Mouse (Mus musculus): ENCODE results near the gene Aoc1. TPM values are rescaled to one million over a fixed set of nuclear protein-coding genes. Genes with fewer than 3 reads are reported as not detected.

Gene Aoc1
- polyA plus RNA-seq, 1 experiment from 2014 or later, result 4.6 TPM

GRCm38 (mm10) chr6:48836146-48836545 is 36.5 kb upstream of the Aoc1 start:
- no peak for ATAC-seq (ENCODE audit: insufficient read depth, low FRiP score)
- Histone ChIP-seq H3K4me3 (replicated peaks; ENCODE audit: low read length) (no peak overlapping the region), H3K4me1 (ENCODE audit: control insufficient read depth, insufficient read depth, low read length) (peaks cover 4% of the 10 kb centered on the region; the same call in 1 of the 2 replicates), H3K4me2 (ENCODE audit: low read depth, low read length) (no peak overlapping the region), H3K27me3 (ENCODE audit: control insufficient read depth, insufficient read depth, low read length) (no peaks in the 10 kb centered on the region), H3K9ac (ENCODE audit: low read length) (no peak overlapping the region), H3K9me3 (replicated peaks; ENCODE audit: control insufficient read depth, low read length) (no peaks in the 10 kb centered on the region; the same call in 1 of the 2 replicates), H3K36me3 (ENCODE audit: control insufficient read depth, insufficient read depth, low read length) (peaks cover 40% of the 10 kb centered on the region), H3K27ac (ENCODE audit: low read length) (no peak overlapping the region)
- WGBS, result 85% methylated on average over 5 of the region's 5 CpGs

GRCm38 (mm10) chr6:48837516-48837915 is 35.2 kb upstream of the Aoc1 start:
- H3K9me3 ChIP-seq (replicated peaks; ENCODE audit: control insufficient read depth, low read length), result no peaks in the 10 kb centered on the region; the same call in 1 of the 2 replicates
- H3K27me3 ChIP-seq (ENCODE audit: control insufficient read depth, insufficient read depth, low read length), result no peaks in the 10 kb centered on the region
- H3K4me2 ChIP-seq (ENCODE audit: low read depth, low read length), result no peak overlapping the region
- H3K9ac ChIP-seq (ENCODE audit: low read length), result no peak overlapping the region
- ATAC-seq (ENCODE audit: insufficient read depth, low FRiP score), result no peak
- H3K27ac ChIP-seq (ENCODE audit: low read length), result no peak overlapping the region
- H3K4me1 ChIP-seq (ENCODE audit: control insufficient read depth, insufficient read depth, low read length), result peaks cover 15% of the 10 kb centered on the region
- H3K36me3 ChIP-seq (ENCODE audit: control insufficient read depth, insufficient read depth, low read length), result peaks cover 35% of the 10 kb centered on the region
- no peak overlapping the region for H3K4me3 ChIP-seq (replicated peaks; ENCODE audit: low read length)
- WGBS, result 78% methylated on average over 7 of the region's 7 CpGs

- H3K9ac ChIP-seq (ENCODE audit: low read length), result no peak overlapping the region
- H3K9me3 ChIP-seq (replicated peaks; ENCODE audit: control insufficient read depth, low read length), result no peaks in the 10 kb centered on the region
- no peak overlapping the region for H3K27ac ChIP-seq (ENCODE audit: low read length)
- H3K4me1 ChIP-seq (ENCODE audit: control insufficient read depth, insufficient read depth, low read length), result peaks cover 18% of the 10 kb centered on the region
- no peak overlapping the region for H3K4me3 ChIP-seq (replicated peaks; ENCODE audit: low read length)
- no peak for ATAC-seq (ENCODE audit: insufficient read depth, low FRiP score)
- H3K27me3 ChIP-seq (ENCODE audit: control insufficient read depth, insufficient read depth, low read length), result no peaks in the 10 kb centered on the region
- 63% methylated on average over 6 of the region's 6 CpGs for WGBS
- H3K36me3 ChIP-seq (ENCODE audit: control insufficient read depth, insufficient read depth, low read length), result peaks cover 25% of the 10 kb centered on the region
- peak overlapping the region; percentile 75 for H3K4me2 ChIP-seq (ENCODE audit: low read depth, low read length)
These were observed 34.2 kb upstream of the Aoc1 start for GRCm38 (mm10) chr6:48838321-48839080.

- ATAC-seq (ENCODE audit: insufficient read depth, low FRiP score), result peak; percentile 8
- Histone ChIP-seq H3K4me3 (replicated peaks; ENCODE audit: low read length) (peak within 1 kb of the TSS; percentile 59), H3K9me3 (replicated peaks; ENCODE audit: control insufficient read depth, low read length) (no peaks in the 10 kb centered on the region), H3K9ac (ENCODE audit: low read length) (peak within 1 kb of the TSS; percentile 80), H3K4me2 (ENCODE audit: low read depth, low read length) (peak within 1 kb of the TSS; percentile 75), H3K4me1 (ENCODE audit: control insufficient read depth, insufficient read depth, low read length) (peaks cover 18% of the 10 kb centered on the region), H3K27ac (ENCODE audit: low read length) (peak within 1 kb of the TSS; percentile 93), H3K36me3 (ENCODE audit: control insufficient read depth, insufficient read depth, low read length) (peaks cover 11% of the 10 kb centered on the region), H3K27me3 (ENCODE audit: control insufficient read depth, insufficient read depth, low read length) (no peaks in the 10 kb centered on the region)
- 7% methylated on average over 7 of the region's 7 CpGs for WGBS
These were observed 32.2 kb upstream of the Aoc1 start, which contains the start of gene Tmem176a for GRCm38 (mm10) chr6:48840371-48840969. TSS of gene Tmem176a (plus strand) at chr6:48840919.

GRCm38 (mm10) chr6:48840973-48841625 is 31.6 kb upstream of the Aoc1 start, which contains the start of gene Tmem176b:
TSS of gene Tmem176b (minus strand) at chr6:48841496.
- WGBS, result 4% methylated on average over 6 of the region's 6 CpGs
- peak within 1 kb of the TSS; percentile 75 for H3K4me2 ChIP-seq (ENCODE audit: low read depth, low read length)
- peak; percentile 93 for ATAC-seq (ENCODE audit: insufficient read depth, low FRiP score)
- no peaks in the 10 kb centered on the region for H3K9me3 ChIP-seq (replicated peaks; ENCODE audit: control insufficient read depth, low read length)
- peak within 1 kb of the TSS; percentile 59 for H3K4me3 ChIP-seq (replicated peaks; ENCODE audit: low read length)
- H3K9ac ChIP-seq (ENCODE audit: low read length), result peak within 1 kb of the TSS; percentile 80
- peak within 1 kb of the TSS; percentile 93 for H3K27ac ChIP-seq (ENCODE audit: low read length)
- peaks cover 18% of the 10 kb centered on the region for H3K4me1 ChIP-seq (ENCODE audit: control insufficient read depth, insufficient read depth, low read length)
- peaks cover 8% of the 10 kb centered on the region for H3K36me3 ChIP-seq (ENCODE audit: control insufficient read depth, insufficient read depth, low read length)
- H3K27me3 ChIP-seq (ENCODE audit: control insufficient read depth, insufficient read depth, low read length), result no peaks in the 10 kb centered on the region

- H3K4me1 ChIP-seq (ENCODE audit: control insufficient read depth, insufficient read depth, low read length), result peaks cover 18% of the 10 kb centered on the region
- peak overlapping the region; percentile 59 for H3K4me3 ChIP-seq (replicated peaks; ENCODE audit: low read length)
- ATAC-seq (ENCODE audit: insufficient read depth, low FRiP score), result no peak
- H3K4me2 ChIP-seq (ENCODE audit: low read depth, low read length), result peak overlapping the region; percentile 75
- H3K36me3 ChIP-seq (ENCODE audit: control insufficient read depth, insufficient read depth, low read length), result peaks cover 5% of the 10 kb centered on the region
- peak overlapping the region; percentile 80 for H3K9ac ChIP-seq (ENCODE audit: low read length)
- no peaks in the 10 kb centered on the region for H3K9me3 ChIP-seq (replicated peaks; ENCODE audit: control insufficient read depth, low read length)
- H3K27me3 ChIP-seq (ENCODE audit: control insufficient read depth, insufficient read depth, low read length), result no peaks in the 10 kb centered on the region
- H3K27ac ChIP-seq (ENCODE audit: low read length), result peak overlapping the region; percentile 93
- WGBS, result 40% methylated on average over 11 of the region's 11 CpGs
These were observed 30.4 kb upstream of the Aoc1 start for GRCm38 (mm10) chr6:48842111-48842842.

GRCm38 (mm10) chr6:48845086-48845485 is 27.6 kb upstream of the Aoc1 start:
- 71% methylated on average over 4 of the region's 4 CpGs for WGBS
- no peak for ATAC-seq (ENCODE audit: insufficient read depth, low FRiP score)
- Histone ChIP-seq H3K9ac (ENCODE audit: low read length) (no peak overlapping the region), H3K4me1 (ENCODE audit: control insufficient read depth, insufficient read depth, low read length) (peaks cover 14% of the 10 kb centered on the region), H3K4me2 (ENCODE audit: low read depth, low read length) (no peak overlapping the region), H3K27me3 (ENCODE audit: control insufficient read depth, insufficient read depth, low read length) (no peaks in the 10 kb centered on the region), H3K36me3 (ENCODE audit: control insufficient read depth, insufficient read depth, low read length) (peaks cover 5% of the 10 kb centered on the region; the same call in 1 of the 2 replicates), H3K27ac (ENCODE audit: low read length) (no peak overlapping the region), H3K9me3 (replicated peaks; ENCODE audit: control insufficient read depth, low read length) (no peaks in the 10 kb centered on the region), H3K4me3 (replicated peaks; ENCODE audit: low read length) (no peak overlapping the region)

GRCm38 (mm10) chr6:48851820-48852491 is 20.7 kb upstream of the Aoc1 start:
- peak overlapping the region; percentile 72 for H3K9ac ChIP-seq (ENCODE audit: low read length)
- H3K4me2 ChIP-seq (ENCODE audit: low read depth, low read length), result peak overlapping the region; percentile 60
- H3K27ac ChIP-seq (ENCODE audit: low read length), result peak overlapping the region; percentile 93
- ATAC-seq (ENCODE audit: insufficient read depth, low FRiP score), result peak; percentile 83; the same call in 1 of the 2 replicates
- H3K9me3 ChIP-seq (replicated peaks; ENCODE audit: control insufficient read depth, low read length), result no peaks in the 10 kb centered on the region
- H3K36me3 ChIP-seq (ENCODE audit: control insufficient read depth, insufficient read depth, low read length), result no peaks in the 10 kb centered on the region
- peak overlapping the region; percentile 44 for H3K4me3 ChIP-seq (replicated peaks; ENCODE audit: low read length)
- 1% methylated on average over 29 of the region's 29 CpGs for WGBS
- H3K4me1 ChIP-seq (ENCODE audit: control insufficient read depth, insufficient read depth, low read length), result no peaks in the 10 kb centered on the region
- no peaks in the 10 kb centered on the region for H3K27me3 ChIP-seq (ENCODE audit: control insufficient read depth, insufficient read depth, low read length)

Data from stomach, embryonic 16.5 days (tissue).